Mouse (Mus musculus) stomach, embryonic 16.5 days (tissue): ENCODE results near the gene Zfp78. TPM values are rescaled to one million over a fixed set of nuclear protein-coding genes. Genes with fewer than 3 reads are reported as not detected.
"Not testable (repeated sequence)": the region's sequence is repeated elsewhere in the genome, so short reads cannot be mapped to it uniquely, and the experiment has no call there.

Experiments
- ATAC-seq: fragments of 200-750 bp; cut with Nextera tagmentation; 2 replicates; pipeline ENCODE4 v1.8.0; 2017; ENCODE audit warnings: moderate number of reproducible peaks, moderate TSS enrichment; ENCODE audit not compliant: insufficient read depth, low FRiP score
- H3K27ac ChIP-seq: fragments of 300-500 bp; sonication (generic); 2 replicates; pipeline ENCODE4 v1.5.1; 2014; ENCODE audit warnings: low read length
- H3K27me3 ChIP-seq: fragments of 300-500 bp; sonication (generic); 2 replicates; pipeline ENCODE4 v1.6.1; 2014; ENCODE audit warnings: low read length, control low read depth, mixed read lengths; ENCODE audit not compliant: control insufficient read depth, insufficient read depth
- H3K36me3 ChIP-seq: fragments of 300-500 bp; sonication (generic); 2 replicates; pipeline ENCODE4 v1.6.1; 2014; ENCODE audit warnings: low read length; ENCODE audit not compliant: control insufficient read depth, insufficient read depth
- H3K4me1 ChIP-seq: fragments of 300-500 bp; sonication (generic); 2 replicates; pipeline ENCODE4 v1.6.1; 2014; ENCODE audit warnings: low read length, control low read depth, mixed read lengths; ENCODE audit not compliant: control insufficient read depth, insufficient read depth
- H3K4me2 ChIP-seq: fragments of 300-500 bp; sonication (generic); 2 replicates; pipeline ENCODE4 v1.6.1; 2014; ENCODE audit warnings: low read depth, low read length, mixed read lengths
- H3K4me3 ChIP-seq: fragments of 300-500 bp; sonication (generic); replicated peaks from 2 replicates; pipeline ENCODE4 v1.5.1; 2014; ENCODE audit warnings: mild to moderate bottlenecking, low read length
- H3K9ac ChIP-seq: fragments of 300-500 bp; sonication (generic); 2 replicates; pipeline ENCODE4 v1.6.1; 2014; ENCODE audit warnings: low read length
- H3K9me3 ChIP-seq: fragments of 300-500 bp; sonication (generic); replicated peaks from 2 replicates; pipeline ENCODE4 v1.6.1; 2016; ENCODE audit warnings: low read length, control low read depth; ENCODE audit not compliant: control insufficient read depth
- WGBS: fragments of 180-500 bp; shearing (Covaris S2); extraction: QIAGEN DNeasy Blood & Tissue Kit; methylation state at CpG from one replicate; pipeline ENCODE4 v1.1.7; 2014; 5-methylcytosine and 5-hydroxymethylcytosine counted together
- polyA plus RNA-seq: library from polyadenylated mRNA; unstranded; fragments of >200 nt; fragmentation: Nextera tagmentation; extraction: Ambion mirVana; gene quantifications from 2 replicates; pipeline ENCODE4 v1.2.1, GENCODE M21; 2015

Zfp78 gene
- polyA plus RNA-seq, 1 experiment from 2014 or later = 2.8 TPM

- H3K27ac ChIP-seq = no peak overlapping the region
- H3K27me3 ChIP-seq = no peaks in the 10 kb centered on the region
- H3K9ac ChIP-seq = no peak overlapping the region
- 14% methylated on average over 9 of the region's 9 CpGs for WGBS
- no peaks in the 10 kb centered on the region for H3K9me3 ChIP-seq
- H3K4me1 ChIP-seq = peaks cover 10% of the 10 kb centered on the region
- no peaks in the 10 kb centered on the region for H3K36me3 ChIP-seq
- no peak overlapping the region for H3K4me2 ChIP-seq
- no peak overlapping the region for H3K4me3 ChIP-seq
- no peak for ATAC-seq
Observed at GRCm38 (mm10) chr7:6360477-6361060, 2.5 kb upstream of the Zfp78 start.

DNA sequence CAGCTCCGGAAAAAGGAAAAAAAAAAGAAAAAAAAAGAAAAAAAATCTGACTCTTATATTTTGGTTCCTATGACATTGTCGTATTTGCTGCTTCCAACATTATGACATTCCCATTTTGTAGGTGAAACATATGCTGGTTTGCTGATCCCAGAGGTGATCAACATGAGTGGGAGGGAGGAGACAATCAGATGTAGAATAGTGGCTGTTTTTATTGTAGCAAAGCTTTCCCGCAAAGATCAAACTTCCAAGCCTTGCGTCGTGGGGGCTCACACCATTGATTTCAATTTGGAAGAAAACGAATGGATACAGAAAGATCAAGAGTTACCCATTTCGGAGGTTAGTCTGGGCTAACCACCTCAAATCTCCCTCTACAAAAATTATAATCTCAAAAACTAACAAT, 1.3 kb upstream of the Zfp78 start:
- Histone ChIP-seq H3K27ac (peak overlapping the region; percentile 88), H3K4me1 (peaks cover 10% of the 10 kb centered on the region), H3K36me3 (no peaks in the 10 kb centered on the region), H3K4me3 (peak overlapping the region; percentile 68), H3K9me3 (no peaks in the 10 kb centered on the region), H3K4me2 (peak overlapping the region; percentile 64), H3K9ac (peak overlapping the region; percentile 73), H3K27me3 (no peaks in the 10 kb centered on the region)
- no peak for ATAC-seq
- 23% methylated on average over 7 of the region's 7 CpGs for WGBS

- WGBS = under 1% methylated on average over 37 of the region's 38 CpGs
- Histone ChIP-seq H3K4me1 (peaks cover 10% of the 10 kb centered on the region), H3K27ac (peak overlapping the region; percentile 93), H3K9me3 (no peaks in the 10 kb centered on the region), H3K4me3 (peak overlapping the region; percentile 68), H3K27me3 (no peaks in the 10 kb centered on the region), H3K36me3 (no peaks in the 10 kb centered on the region), H3K4me2 (peak overlapping the region; percentile 71), H3K9ac (peak overlapping the region; percentile 73)
- peak; percentile 95 for ATAC-seq
Observed at GRCm38 (mm10) chr7:6362268-6363046, 623 bp upstream of the Zfp78 start.

DNA sequence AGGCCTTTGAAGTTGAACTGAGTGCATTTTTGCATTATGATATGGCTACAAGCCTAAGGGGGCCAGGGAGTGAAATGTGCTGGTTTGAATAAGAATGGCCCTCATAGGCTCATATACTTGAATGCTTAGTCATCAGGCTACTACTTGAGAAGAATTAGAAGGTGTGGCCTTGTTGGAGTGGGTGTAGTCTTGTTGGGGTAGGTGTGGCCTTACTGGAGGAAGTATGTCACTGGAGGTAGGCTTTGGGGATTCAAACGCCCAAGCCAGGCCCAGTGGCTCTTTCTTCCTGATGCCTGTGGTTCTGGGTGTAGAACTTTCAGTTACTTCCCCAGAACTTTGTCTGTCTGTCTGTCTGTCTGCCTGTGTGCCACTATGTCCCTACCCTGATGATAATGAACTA, 1.7 kb downstream of the Zfp78 start:
- Histone ChIP-seq H3K27me3 (no peaks in the 10 kb centered on the region), H3K4me1 (peaks cover 10% of the 10 kb centered on the region), H3K9ac (no peak overlapping the region), H3K4me3 (no peak overlapping the region), H3K36me3 (no peaks in the 10 kb centered on the region), H3K9me3 (no peaks in the 10 kb centered on the region), H3K4me2 (no peak overlapping the region), H3K27ac (no peak overlapping the region)
- ATAC-seq = no peak
- WGBS = 60% methylated on average over 1 of the region's 1 CpGs

DNA sequence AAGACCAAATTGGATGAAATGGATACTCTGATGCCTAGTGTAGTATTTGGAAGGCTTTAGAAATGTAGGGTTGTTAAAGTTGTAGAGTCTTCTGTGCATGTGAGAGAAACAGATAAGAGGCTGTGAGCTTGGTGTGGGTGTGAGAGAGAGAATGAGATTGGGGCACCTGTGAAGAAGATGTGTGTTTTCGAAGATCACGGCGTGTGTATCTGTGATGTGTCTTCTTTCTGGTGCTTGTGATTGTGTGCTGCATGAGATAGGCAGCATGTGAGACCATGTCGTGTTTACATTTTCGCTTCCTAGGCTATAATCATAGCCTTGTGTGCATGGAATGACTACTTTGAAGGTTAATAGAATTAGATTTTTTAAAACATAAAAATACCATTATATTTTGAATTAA, 4.1 kb downstream of the Zfp78 start:
- no peaks in the 10 kb centered on the region for H3K27me3 ChIP-seq
- H3K9ac ChIP-seq = no peak overlapping the region
- H3K4me2 ChIP-seq = no peak overlapping the region
- H3K4me3 ChIP-seq = no peak overlapping the region
- H3K27ac ChIP-seq = no peak overlapping the region
- 86% methylated on average over 5 of the region's 5 CpGs for WGBS
- H3K36me3 ChIP-seq = no peaks in the 10 kb centered on the region
- H3K9me3 ChIP-seq = no peaks in the 10 kb centered on the region
- H3K4me1 ChIP-seq = peaks cover 7% of the 10 kb centered on the region; the same call in 1 of the 2 replicates
- no peak for ATAC-seq

DNA sequence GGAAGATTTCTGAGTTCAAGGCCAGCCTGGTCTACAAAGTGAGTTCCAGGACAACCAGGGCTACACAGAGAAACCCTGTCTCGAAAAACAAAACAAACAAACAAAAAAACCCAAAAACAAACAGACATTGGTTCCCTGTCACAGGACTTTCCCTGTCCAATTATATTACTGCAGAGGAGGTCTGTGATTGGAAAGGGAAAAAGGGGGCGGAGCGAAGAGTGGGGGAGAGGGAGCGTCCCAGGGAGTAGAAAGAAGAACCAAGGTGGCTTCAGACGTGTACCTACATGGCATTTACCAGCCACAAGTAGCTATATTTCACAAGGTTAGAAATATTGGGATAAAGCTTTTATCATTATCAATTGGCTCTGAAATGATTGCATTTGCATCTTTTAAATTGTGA, 5.1 kb downstream of the Zfp78 start:
- H3K36me3 ChIP-seq, H3K27me3 ChIP-seq, H3K9ac ChIP-seq, H3K4me1 ChIP-seq, H3K4me3 ChIP-seq, ATAC-seq, H3K27ac ChIP-seq, H3K9me3 ChIP-seq, H3K4me2 ChIP-seq: not testable (repeated sequence)
- 81% methylated on average over 5 of the region's 5 CpGs for WGBS

DNA sequence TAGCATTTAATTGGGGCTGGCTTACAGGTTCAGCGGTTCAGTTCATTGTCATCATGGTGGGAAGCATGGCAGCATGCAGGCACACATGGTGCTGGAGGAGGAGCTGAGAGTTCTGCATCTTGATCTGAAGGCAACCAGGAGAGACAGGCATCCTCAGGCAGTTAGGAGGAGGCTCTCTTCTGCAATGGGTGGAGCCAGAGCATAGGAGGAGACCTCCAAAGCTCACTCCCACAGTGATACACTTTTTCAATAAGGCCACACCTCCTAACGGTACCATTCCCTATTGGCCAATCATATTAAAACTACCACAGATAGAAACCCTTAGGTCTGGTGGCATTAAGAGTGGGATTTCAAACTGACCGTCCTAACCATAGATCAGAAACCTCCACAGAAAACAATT, 6.4 kb downstream of the Zfp78 start:
- 80% methylated on average over 3 of the region's 3 CpGs for WGBS
- Histone ChIP-seq H3K9me3 (no peaks in the 10 kb centered on the region), H3K4me1 (no peaks in the 10 kb centered on the region), H3K36me3 (no peaks in the 10 kb centered on the region), H3K9ac (no peak overlapping the region), H3K4me3 (no peak overlapping the region), H3K4me2 (no peak overlapping the region), H3K27me3 (no peaks in the 10 kb centered on the region), H3K27ac (no peak overlapping the region)
- no peak for ATAC-seq

- ATAC-seq = no peak
- no peaks in the 10 kb centered on the region for H3K27me3 ChIP-seq
- WGBS = 90% methylated on average over 3 of the region's 3 CpGs
Observed at GRCm38 (mm10) chr7:6372993-6373392, 9.9 kb downstream of the Zfp78 start.

GRCm38 (mm10) chr7:6378441-6378840, 15.4 kb downstream of the Zfp78 start:
- H3K27me3 ChIP-seq = no peaks in the 10 kb centered on the region
- no peak overlapping the region for H3K4me3 ChIP-seq
- WGBS = 85% methylated on average over 8 of the region's 8 CpGs
- H3K36me3 ChIP-seq = 0 out of 2 replicates have a peak, but pooled peaks cover 4% of the 10 kb centered on the region
- peaks cover 8% of the 10 kb centered on the region for H3K4me1 ChIP-seq
- H3K27ac ChIP-seq = no peak overlapping the region
- no peak overlapping the region for H3K9ac ChIP-seq
- no peak for ATAC-seq
- H3K4me2 ChIP-seq = no peak overlapping the region
- no peaks in the 10 kb centered on the region for H3K9me3 ChIP-seq

More at GRCm38 (mm10) chr7:6372993-6373392, 9.9 kb downstream of the Zfp78 start:
- H3K9me3 ChIP-seq = no peaks in the 10 kb centered on the region
- H3K27ac ChIP-seq = no peak overlapping the region
- H3K4me3 ChIP-seq = no peak overlapping the region
- H3K4me1 ChIP-seq = no peaks in the 10 kb centered on the region
- H3K4me2 ChIP-seq = no peak overlapping the region
- no peak overlapping the region for H3K9ac ChIP-seq
- 0 out of 2 replicates have a peak, but pooled peaks cover 4% of the 10 kb centered on the region for H3K36me3 ChIP-seq
